Mouse (Mus musculus): ENCODE results near the gene Casp14. TPM values are rescaled to one million over a fixed set of nuclear protein-coding genes. Genes with fewer than 3 reads are reported as not detected.

Casp14 gene
- polyA plus RNA-seq, 1 experiment from 2014 or later = 0.06 TPM

DNA sequence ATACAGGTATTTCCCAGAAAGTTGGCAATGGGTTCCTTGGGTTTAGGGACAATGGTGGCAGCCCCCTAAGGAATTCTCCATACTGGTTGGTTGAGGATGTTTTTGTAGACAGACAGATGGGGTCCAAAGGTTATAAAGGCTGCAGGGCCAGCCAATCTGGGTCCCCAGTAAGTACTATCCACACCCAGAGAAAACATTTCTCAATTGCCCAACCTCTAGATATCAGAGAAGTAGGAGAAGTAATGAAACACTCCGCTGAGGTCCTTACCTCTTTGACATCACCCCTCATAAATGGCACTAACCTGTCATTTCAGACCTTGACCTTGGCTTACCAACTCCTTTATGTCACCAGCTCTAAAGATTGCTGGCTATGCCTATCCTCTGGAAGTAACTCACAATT is 53.5 kb downstream of the Casp14 start:
- Histone ChIP-seq H3K27me3 (no peaks in the 10 kb centered on the region), H3K9ac (no peak overlapping the region), H3K27ac (no peak overlapping the region), H3K4me2 (no peak overlapping the region), H3K9me3 (no peaks in the 10 kb centered on the region), H3K4me3 (no peak overlapping the region), H3K36me3 (no peaks in the 10 kb centered on the region), H3K4me1 (no peaks in the 10 kb centered on the region)
- ATAC-seq (ENCODE audit: borderline replicate concordance, extremely low read depth, low FRiP score, low TSS enrichment) = no peak
- 70% methylated on average over 1 of the region's 1 CpGs for WGBS

Other genes starting within 250 kb of the Casp14 start
- gene Olfr1358, start 200.9 kb downstream of the Casp14 start, polyA plus RNA-seq (2015; fragmentation: Nextera tagmentation; extraction: Ambion mirVana) = not detected in 2 replicates
- 49.0 and 52.2 TPM in 2 replicates for gene Ilvbl, start 143.9 kb downstream of the Casp14 start, polyA plus RNA-seq (2015; fragmentation: Nextera tagmentation; extraction: Ambion mirVana)
- 19.1 and 21.8 TPM in 2 replicates for gene Syde1, start 126.3 kb downstream of the Casp14 start, polyA plus RNA-seq (2015; fragmentation: Nextera tagmentation; extraction: Ambion mirVana)
- gene Olfr1357, start 100.2 kb downstream of the Casp14 start, polyA plus RNA-seq (2015; fragmentation: Nextera tagmentation; extraction: Ambion mirVana) = not detected in 2 replicates
- 0.09 TPM in 1 of 2 replicates, not detected in the other for gene Ccdc105, start 34.8 kb upstream of the Casp14 start, polyA plus RNA-seq (2015; fragmentation: Nextera tagmentation; extraction: Ambion mirVana)
- gene Slc1a6, start 62.2 kb upstream of the Casp14 start, polyA plus RNA-seq (2015; fragmentation: Nextera tagmentation; extraction: Ambion mirVana) = 1.1 and 1.2 TPM in 2 replicates
- not detected in 2 replicates for gene Olfr1356, start 133.9 kb upstream of the Casp14 start, polyA plus RNA-seq (2015; fragmentation: Nextera tagmentation; extraction: Ambion mirVana)
- not detected in 2 replicates for gene Olfr1355, start 157.2 kb upstream of the Casp14 start, polyA plus RNA-seq (2015; fragmentation: Nextera tagmentation; extraction: Ambion mirVana)
- not detected in 2 replicates for gene Olfr1354, start 194.9 kb upstream of the Casp14 start, polyA plus RNA-seq (2015; fragmentation: Nextera tagmentation; extraction: Ambion mirVana)
- not detected in 2 replicates for gene Olfr8, start 232.3 kb upstream of the Casp14 start, polyA plus RNA-seq (2015; fragmentation: Nextera tagmentation; extraction: Ambion mirVana)
- gene Olfr1353, start 245.0 kb upstream of the Casp14 start, polyA plus RNA-seq (2015; fragmentation: Nextera tagmentation; extraction: Ambion mirVana) = not detected in 2 replicates

All from lung, embryonic 15.5 days (tissue).